Mouse (Mus musculus): ENCODE data around the gene Apol11b. TPM values are rescaled to one million over a fixed set of nuclear protein-coding genes. Genes with fewer than 3 reads are reported as not detected.
"Not testable (repeated sequence)": the region's sequence is repeated elsewhere in the genome, so short reads cannot be mapped to it uniquely, and the experiment has no call there.

Gene Apol11b
- 0.37 TPM in 1 of 2 replicates, not detected in the other for polyA plus RNA-seq (2012; rRNA removed)

- not testable (repeated sequence) for DNase-seq (ENCODE audit: low read depth)
Measured at GRCm38 (mm10) chr15:77643176-77643575, at the start of gene Apol11b. Gene Apol11b (minus strand): TSS chr15:77643286.

GRCm38 (mm10) chr15:77691532-77692311 is 48.6 kb upstream of the Apol11b start:
- DNase-seq (ENCODE audit: low read depth): not testable (repeated sequence)

- DNase-seq (ENCODE audit: low read depth): not testable (repeated sequence)
Measured at GRCm38 (mm10) chr15:77683944-77684343, 40.9 kb upstream of the Apol11b start.

- not testable (repeated sequence) for DNase-seq (ENCODE audit: low read depth)
Measured at GRCm38 (mm10) chr15:77674081-77674480, 31.0 kb upstream of the Apol11b start.

GRCm38 (mm10) chr15:77661841-77662240 is 18.8 kb upstream of the Apol11b start:
- not testable (repeated sequence) for DNase-seq (ENCODE audit: low read depth)

GRCm38 (mm10) chr15:77659773-77660172 is 16.7 kb upstream of the Apol11b start:
- not testable (repeated sequence) for DNase-seq (ENCODE audit: low read depth)

- not testable (repeated sequence) for DNase-seq (ENCODE audit: low read depth)
Measured at GRCm38 (mm10) chr15:77651143-77651542, 8.1 kb upstream of the Apol11b start.

- not testable (repeated sequence) for DNase-seq (ENCODE audit: low read depth)
Measured at GRCm38 (mm10) chr15:77629822-77630221, 13.3 kb downstream of the Apol11b start.

GRCm38 (mm10) chr15:77628647-77629046 is 14.4 kb downstream of the Apol11b start:
- DNase-seq (ENCODE audit: low read depth): not testable (repeated sequence)

- not testable (repeated sequence) for DNase-seq (ENCODE audit: low read depth)
Measured at GRCm38 (mm10) chr15:77626471-77626870, 16.6 kb downstream of the Apol11b start.

- DNase-seq (ENCODE audit: low read depth): no peak
Measured at GRCm38 (mm10) chr15:77624710-77625109, 18.4 kb downstream of the Apol11b start.

- DNase-seq (ENCODE audit: low read depth): no peak
Measured at GRCm38 (mm10) chr15:77606069-77606468, 37.0 kb downstream of the Apol11b start.

GRCm38 (mm10) chr15:77598958-77599357 is 44.1 kb downstream of the Apol11b start, which contains the start of gene Gm36245:
Gene Gm36245 (plus strand): TSS chr15:77599258.
- DNase-seq (ENCODE audit: low read depth): no peak

GRCm38 (mm10) chr15:77598429-77598828 is 44.7 kb downstream of the Apol11b start:
- DNase-seq (ENCODE audit: low read depth): no peak

- DNase-seq (ENCODE audit: low read depth): no peak
Measured at GRCm38 (mm10) chr15:77595961-77596360, 47.1 kb downstream of the Apol11b start, which contains the start of gene Apol10b. Gene Apol10b (minus strand): TSS chr15:77596125.

- no peak for DNase-seq (ENCODE audit: low read depth)
Measured at GRCm38 (mm10) chr15:77593557-77593956, 49.5 kb downstream of the Apol11b start.

GRCm38 (mm10) chr15:77590881-77591280 is 52.2 kb downstream of the Apol11b start:
- DNase-seq (ENCODE audit: low read depth): no peak

GRCm38 (mm10) chr15:77588981-77589380 is 54.1 kb downstream of the Apol11b start:
- no peak for DNase-seq (ENCODE audit: low read depth)

GRCm38 (mm10) chr15:77587026-77587425 is 56.1 kb downstream of the Apol11b start:
- no peak for DNase-seq (ENCODE audit: low read depth)

Data from gonadal fat pad, adult 2 months (tissue).